Mouse (Mus musculus) brain, embryonic 14.5 days (tissue): ENCODE measurements around the gene Adsl.
"Not testable (repeated sequence)": the region's sequence is repeated elsewhere in the genome, so short reads cannot be mapped to it uniquely, and the experiment has no call there.

Source experiments
- CTCF ChIP-seq: fragments of 200-500 bp; IDR thresholded peaks from 2 replicates; pipeline ENCODE4 v1.5.1; 2012; ENCODE audit warnings: inconsistent platforms, mild to moderate bottlenecking, moderate library complexity, borderline replicate concordance; ENCODE audit not compliant: insufficient read depth, insufficient read length; ENCODE audit errors: extremely low read depth
- POLR2A ChIP-seq: fragments of 200-500 bp; IDR thresholded peaks from 2 replicates; pipeline ENCODE4 v1.6.1; 2012; ENCODE audit warnings: mild to moderate bottlenecking, inconsistent platforms, borderline replicate concordance; ENCODE audit not compliant: poor library complexity, insufficient read depth, insufficient read length, severe bottlenecking; ENCODE audit errors: extremely low read depth

DNA sequence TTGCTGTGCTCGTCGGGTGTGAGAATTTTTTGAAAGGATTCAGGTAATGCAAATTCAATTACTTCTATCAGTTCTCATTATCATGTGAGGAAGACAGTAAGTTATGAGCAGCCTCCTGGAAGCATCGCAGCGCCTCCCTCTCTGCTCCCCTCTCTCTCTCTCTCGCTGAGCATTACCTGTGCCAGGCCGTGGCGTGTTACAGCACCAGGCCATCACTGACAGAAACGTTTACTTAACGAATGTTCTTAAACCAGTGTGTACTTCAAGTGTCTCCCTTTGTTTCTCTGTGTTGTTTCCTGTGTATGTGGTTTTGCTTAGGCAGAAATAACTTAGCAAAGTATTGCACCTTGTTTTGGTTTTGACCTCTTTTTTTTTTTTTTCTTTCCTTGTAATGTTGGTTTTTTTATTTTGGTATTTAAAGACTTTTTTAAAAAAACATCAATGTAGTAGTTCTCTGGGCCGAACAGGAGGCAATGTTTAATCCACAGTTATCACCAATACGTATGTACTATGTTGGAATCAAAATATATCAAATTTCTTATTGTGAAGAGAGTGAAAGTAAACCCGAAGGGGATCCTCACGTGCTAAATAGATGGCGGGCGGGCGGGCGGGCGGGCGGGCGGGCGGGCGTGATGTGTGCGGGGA, 17.5 kb upstream of the Adsl start:
- TF ChIP-seq CTCF, POLR2A: not testable (repeated sequence)
